Mouse (Mus musculus) ovary, postnatal 10 days (tissue): ENCODE data around the gene 2310009B15Rik.

Experiments used
- DNase-seq: peaks from one replicate; pipeline ENCODE4 v3.0.0; 2022; ENCODE audit warnings: low spot score

The 2310009B15Rik gene

GRCm38 (mm10) chr1:138856101-138856950, at the start of gene 2310009B15Rik:
TSS of gene 2310009B15Rik (minus strand) at chr1:138856852.
- peak; percentile 82 for DNase-seq

GRCm38 (mm10) chr1:138906256-138906655, 49.6 kb upstream of the 2310009B15Rik start:
- DNase-seq, result no peak

DNA sequence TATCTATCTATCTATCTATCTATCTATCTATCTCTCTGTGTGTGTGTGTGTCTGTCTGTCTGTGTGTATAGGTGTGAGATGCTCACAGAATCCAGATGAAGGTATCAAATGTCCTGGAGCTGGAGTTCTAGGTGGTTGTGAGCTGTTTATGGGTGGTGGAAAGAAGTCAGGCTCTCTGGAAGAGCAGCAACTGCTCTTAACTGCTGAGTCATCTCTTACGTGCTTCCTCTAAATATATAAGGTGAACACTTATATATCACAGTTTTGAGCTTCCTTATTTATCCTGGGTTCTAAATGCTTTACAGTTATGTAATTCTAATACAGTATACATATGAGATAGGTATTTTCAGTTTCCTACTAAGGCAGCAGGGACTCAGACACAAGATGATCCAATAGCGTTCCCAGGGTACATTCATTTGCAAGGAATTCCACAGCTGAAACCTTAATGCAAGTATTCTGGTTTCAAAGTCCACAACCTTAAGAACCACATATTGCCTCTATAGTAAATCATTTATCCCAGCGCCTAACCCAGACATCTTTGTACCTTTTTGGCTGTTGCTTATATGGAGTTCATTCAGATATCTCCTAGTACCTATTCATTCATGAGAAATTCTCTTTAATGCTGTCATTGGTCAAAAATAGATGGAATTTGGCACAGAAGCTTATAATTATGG, 48.6 kb upstream of the 2310009B15Rik start:
- no peak for DNase-seq

DNA sequence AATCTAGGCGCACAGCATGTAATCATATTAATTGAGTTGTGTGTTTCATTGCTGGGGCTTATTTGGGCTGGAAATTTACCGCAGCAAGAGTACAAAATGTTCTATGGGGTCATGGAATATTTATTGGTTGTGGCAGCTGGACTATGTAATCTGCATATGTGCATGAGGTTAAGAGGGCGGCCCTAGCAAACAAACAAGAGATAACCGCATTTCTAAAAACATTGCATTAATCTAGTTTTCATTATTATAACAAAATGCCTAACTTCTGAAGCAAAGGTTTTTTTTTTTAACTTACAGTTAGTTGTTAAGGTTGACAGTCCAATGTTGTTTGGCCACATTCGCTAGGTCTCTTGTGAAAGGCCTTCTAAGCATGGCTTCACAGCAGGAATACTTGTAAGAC, 47.2 kb upstream of the 2310009B15Rik start:
- no peak for DNase-seq

GRCm38 (mm10) chr1:138901431-138902117, 44.9 kb upstream of the 2310009B15Rik start:
- DNase-seq, result no peak

DNA sequence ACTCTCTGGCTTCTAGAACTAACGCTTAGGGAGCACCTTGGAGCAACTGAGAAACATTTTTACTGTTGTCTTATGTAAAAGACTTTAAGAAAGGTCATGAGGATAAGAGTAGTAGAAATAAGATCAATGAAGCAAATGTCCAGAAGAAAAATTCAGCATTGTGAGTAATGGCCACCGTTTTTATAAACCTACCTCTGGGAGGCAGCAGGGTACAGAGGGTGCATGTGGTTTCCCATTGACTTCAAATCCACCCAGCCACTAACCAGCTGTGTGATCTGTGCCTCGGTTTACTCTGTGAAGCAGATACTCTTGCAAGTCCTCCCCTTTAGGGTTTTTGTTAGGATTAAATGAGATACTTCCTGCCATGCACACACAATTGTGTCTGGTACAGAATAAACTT, 39.4 kb upstream of the 2310009B15Rik start:
- no peak for DNase-seq

- no peak for DNase-seq
Observed at GRCm38 (mm10) chr1:138877470-138878254, 21.0 kb upstream of the 2310009B15Rik start.

GRCm38 (mm10) chr1:138876371-138877045, 19.9 kb upstream of the 2310009B15Rik start:
- no peak for DNase-seq

GRCm38 (mm10) chr1:138850823-138851222, 5.8 kb downstream of the 2310009B15Rik start:
- no peak for DNase-seq

DNA sequence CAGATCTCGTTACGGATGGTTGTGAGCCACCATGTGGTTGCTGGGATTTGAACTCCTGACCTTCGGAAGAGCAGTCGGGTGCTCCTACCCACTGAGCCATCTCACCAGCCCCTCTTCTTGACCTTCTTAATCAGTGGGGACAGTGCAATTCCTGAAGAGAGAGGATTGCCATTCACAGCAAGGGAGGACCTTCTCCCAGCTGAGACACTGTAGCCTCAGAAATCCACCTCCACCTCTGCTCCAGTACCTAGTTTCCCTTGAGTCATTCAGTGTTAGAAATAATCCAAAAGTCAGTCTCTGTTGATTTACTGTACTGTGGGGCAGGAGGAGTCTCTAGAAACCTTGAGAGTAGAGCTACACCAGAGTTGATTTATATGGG, 6.5 kb downstream of the 2310009B15Rik start:
- DNase-seq, result no peak

DNA sequence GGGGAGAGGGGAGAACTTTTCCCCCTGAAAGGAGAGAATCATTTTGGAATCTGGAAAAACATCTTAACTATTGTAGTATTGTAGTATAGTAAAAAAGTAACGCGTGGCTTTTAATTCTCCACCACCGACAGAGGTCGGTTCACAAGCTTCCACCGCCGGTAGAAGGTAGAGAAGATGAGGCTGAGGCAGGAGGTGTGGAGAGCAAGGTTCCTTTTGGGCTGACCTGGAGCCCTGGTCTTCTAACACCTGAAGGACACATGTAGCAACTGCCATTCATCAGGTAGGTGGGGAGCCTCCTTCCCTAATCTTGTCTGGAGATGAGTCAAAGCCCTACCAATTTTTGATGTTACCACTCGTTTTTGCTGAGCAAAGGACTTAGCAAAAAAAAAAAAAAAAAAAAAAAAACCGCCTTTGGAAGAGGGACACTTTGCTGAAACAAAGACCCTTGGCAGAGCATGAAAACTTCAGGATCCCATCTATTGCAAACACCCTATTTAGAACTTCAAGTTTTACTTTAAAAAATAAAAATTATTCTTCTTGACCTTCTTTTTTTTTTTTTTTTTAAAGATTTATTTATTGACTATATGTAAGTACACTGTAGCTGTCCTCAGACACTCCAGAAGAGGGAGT, 7.0 kb downstream of the 2310009B15Rik start:
- DNase-seq, result no peak

DNA sequence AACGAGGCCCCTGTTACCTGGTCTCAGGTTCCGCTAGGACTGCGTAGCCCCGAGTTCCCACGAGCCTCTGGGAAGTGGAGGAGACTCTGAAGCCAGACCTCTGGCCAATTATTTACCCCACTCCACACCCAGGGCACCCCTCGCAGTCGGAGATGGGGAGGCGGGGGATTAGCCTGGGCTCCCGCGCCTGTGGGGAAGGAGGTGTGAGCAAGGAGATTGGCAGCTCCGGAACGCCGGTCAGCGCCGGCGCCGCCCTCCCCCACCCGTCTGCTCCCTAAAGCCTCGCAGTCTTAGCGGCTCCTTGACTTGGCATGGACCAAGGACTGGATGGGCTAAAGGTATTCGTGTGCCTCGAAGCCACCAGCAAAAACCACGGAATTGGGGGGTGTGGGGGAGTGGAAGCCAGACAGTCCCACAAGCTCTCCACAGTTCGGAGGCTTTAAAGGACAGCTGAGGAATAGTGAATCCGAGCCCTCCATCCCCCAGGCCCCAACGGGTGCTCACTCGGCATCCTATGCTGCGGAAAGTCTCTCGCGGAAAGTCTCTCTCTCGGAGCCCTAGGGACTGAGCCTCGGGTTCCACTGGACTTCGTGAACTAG, 8.0 kb downstream of the 2310009B15Rik start, which contains the start of gene Lhx9:
Lhx9 (minus strand) TSS at position 67 of the 599 bp plus-strand sequence.
- DNase-seq, result no peak

- DNase-seq, result no peak
Observed at GRCm38 (mm10) chr1:138848026-138848425, 8.6 kb downstream of the 2310009B15Rik start.

DNA sequence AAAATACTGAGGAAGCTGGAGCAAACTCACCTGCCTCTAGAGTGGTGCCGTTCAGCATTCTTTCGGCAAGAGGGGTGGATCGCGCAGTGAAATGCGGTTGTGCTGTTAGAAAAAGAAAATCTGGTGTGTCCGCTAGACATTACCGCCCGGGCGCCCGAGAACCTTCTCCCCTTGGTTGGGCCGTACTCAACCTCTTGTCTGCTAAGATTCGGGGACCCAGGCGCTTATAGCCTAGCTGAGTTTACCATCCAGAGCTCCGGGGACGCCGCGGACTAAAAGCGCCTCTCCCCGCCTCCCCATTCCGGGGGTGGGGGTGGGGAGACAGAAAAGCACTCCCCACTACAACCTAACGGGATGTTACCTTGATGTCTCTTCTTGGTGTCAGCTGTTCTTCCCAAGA, 9.5 kb downstream of the 2310009B15Rik start:
- no peak for DNase-seq

GRCm38 (mm10) chr1:138846581-138846980, 10.1 kb downstream of the 2310009B15Rik start:
- DNase-seq, result no peak

DNA sequence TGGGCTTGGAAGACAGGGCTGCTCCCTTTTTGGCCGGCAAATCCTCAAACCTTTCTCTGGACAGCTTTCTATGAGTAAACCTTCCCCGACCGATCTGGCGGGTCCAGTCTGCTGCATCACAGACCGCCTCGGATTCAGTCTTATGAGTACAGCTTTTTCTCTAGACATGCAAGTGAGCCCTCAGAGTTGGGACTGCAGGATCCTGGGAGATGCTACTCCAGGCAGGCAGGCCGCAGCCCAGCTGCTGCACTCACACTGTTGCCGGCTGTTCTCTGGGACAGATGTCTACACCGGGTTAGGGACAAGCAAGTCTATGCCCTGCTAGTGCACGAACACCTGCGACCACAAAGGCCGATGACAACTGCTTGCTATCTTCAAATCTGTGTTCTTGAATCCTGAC, 10.5 kb downstream of the 2310009B15Rik start:
- DNase-seq, result no peak

DNA sequence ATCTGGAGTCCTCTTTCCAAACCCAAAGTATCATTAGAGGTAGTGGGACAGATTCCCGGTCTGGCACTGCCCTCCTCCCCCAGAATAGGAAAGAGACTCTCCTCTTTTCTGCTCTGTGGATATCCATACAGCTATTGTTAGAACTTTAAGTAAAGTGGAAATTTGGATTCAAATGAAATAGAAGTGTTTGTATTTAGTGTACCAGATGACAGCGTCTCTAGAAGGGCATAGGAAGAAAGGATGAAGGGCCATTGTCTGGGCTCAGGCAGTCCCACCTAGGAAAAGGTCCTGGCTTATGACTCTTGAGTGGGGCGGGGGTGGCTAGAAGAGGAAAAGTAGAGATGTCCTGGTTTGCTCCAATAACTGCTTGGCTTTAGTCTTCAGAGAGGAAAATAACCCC, 11.2 kb downstream of the 2310009B15Rik start:
- DNase-seq, result no peak

DNA sequence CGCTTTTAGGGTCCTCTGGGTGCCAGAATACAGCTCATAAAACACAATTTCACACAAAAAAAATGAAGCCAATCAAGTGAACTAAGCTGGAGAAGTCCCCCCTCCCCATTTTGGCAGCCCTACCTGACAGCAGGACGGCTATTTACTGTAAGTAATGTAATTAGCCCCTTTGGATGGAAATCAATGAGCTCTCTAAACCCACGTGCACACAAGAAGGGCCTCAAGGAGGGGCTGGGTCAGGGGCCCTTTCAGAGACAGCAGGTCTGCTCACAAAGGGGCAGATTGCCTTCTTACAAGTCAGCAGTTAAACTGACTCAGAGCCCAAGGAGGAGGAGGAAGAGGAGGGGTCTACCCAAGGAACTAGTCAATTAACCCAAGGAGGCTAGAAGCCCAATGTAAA, 12.5 kb downstream of the 2310009B15Rik start:
- DNase-seq, result no peak

DNA sequence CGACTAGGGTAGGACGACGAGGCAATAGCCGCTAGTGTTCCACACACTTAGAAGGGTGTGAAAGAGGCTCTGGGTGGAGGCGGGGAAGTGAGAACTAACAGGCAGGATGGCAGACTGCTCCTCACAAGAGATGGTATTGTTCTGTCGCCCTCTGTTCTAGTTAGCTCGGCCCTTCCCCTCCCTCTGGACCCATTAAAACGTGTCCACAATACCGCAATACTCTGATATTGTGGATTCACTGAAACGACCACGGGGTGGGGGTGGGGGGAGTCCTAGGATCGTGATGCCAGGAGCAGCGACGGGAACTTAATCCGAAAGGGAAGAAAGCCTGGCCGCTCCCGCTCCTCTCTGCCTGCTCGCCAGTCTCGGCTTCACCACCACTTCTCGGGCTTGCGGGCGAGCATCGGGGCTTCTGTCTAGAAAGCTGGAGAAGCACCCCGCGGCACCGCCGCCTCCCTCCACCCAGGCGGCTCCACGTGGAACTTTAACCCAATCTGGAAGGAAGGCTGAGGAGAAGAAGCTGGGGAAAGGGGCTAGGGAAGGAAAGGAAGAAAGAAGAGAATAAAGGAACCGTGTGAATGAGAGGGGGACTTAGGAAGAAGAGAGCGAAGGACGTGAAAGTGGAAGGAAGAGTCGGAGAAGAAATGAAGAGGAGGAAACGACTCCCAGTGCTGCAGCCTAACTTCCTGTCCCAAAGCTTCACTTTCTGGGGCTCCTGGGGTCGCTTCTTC, 13.1 kb downstream of the 2310009B15Rik start:
- DNase-seq, result no peak

DNA sequence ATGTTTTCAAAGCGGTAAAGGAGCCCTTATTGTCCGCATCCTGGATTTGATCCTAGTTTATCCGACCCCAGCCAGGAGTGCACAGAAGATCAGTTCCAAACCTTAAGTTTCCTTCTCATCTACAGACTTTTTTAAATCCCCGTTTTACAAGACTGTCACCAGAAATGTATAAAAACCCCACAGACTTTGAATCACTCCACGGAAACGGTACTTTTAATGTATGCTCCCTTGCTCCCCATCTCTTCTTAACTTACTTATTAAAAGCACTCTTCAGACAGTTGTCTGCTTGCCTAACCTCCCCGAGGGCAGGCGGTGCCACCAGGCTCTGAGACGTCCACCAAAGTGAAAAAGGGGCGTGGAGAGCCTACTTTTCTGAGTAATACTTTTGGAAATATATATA, 13.9 kb downstream of the 2310009B15Rik start:
- DNase-seq, result no peak
